Mouse (Mus musculus): Measurements from ENCODE around the gene Rpl13a.
A peak's percentile ranks its signal among the peaks of the same experiment; 100 is the strongest.
"Not testable (repeated sequence)": the region's sequence is repeated elsewhere in the genome, so short reads cannot be mapped to it uniquely, and the experiment has no call there.

Rpl13a gene

DNA sequence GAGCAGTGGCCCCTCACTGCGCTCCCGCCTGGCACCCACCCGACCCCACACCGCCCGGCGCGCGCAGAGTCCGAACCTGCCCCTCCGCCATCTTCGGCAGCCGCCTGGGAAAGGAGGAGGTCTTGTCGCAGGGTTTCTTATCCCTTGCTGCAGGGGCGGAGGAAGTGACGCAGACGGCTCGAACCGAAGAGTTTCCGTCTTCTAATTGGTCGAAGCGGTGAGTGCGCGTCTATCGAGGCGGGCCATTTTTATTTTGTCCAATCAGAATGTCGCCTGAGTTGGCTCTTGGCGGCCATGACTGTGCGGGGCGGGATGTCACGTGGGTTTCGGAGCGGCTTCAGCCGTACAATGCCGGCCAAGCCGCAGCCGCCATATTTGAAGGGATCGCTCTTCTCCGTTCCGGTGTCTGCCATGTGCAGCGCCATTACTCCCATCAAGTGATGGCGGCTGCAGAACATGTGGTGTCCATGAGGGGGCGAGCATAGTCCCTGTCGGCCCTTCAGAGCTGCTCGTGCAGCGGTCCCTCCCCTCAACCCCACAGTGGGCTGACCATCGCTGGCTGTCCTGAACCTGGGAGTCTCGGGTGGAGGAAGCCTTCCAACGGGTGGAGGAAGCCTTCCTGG lies at the start of gene Rpl13a:
Gene Rpl13a, minus strand, starts transcription at position 138 of the 623 bp plus-strand sequence.
- peak; percentile 100 for DNase-seq (ENCODE audit: low spot score)

DNA sequence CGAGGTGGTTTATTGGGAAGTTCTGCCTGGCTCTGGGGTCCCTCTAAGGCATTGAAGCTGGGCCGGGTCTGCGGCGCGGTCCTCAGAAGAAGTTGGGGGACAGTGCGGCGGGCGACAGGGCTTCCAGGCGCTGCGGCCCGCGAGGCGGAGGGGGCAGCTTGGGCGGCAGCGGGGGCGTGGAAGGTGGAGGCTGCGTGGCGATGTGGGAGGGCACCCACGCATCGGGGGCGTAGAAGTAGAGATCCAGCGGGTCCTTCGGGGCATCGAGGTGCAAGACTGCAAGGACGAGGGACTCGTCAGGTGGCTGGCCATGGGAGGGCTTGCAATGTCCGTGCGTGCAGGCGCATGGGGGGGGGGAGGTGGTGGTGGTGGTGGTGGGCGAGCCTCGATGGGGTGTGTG lies 47.8 kb upstream of the Rpl13a start:
- DNase-seq (ENCODE audit: low spot score), result no peak

DNA sequence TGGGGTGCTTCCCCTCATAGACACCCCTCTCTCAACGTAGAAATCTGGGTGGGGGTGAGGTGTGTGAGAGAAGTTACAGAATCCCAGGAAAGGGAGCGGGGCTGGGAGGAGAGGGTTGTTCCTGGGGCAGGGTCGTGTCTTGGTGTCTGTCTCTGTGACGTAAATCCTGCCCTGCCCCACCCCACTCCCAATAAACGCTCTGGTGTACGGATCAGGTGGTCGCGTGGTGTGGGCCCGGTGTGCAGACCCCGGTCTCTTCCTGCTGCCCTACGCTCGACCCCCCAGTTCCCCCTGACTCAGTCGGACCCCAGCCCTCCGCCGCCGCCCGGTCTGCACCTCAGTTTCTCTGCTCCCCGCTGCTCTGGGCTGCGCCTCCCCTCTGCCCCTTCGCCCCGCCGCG lies 47.4 kb upstream of the Rpl13a start:
- DNase-seq (ENCODE audit: low spot score), result no peak

DNA sequence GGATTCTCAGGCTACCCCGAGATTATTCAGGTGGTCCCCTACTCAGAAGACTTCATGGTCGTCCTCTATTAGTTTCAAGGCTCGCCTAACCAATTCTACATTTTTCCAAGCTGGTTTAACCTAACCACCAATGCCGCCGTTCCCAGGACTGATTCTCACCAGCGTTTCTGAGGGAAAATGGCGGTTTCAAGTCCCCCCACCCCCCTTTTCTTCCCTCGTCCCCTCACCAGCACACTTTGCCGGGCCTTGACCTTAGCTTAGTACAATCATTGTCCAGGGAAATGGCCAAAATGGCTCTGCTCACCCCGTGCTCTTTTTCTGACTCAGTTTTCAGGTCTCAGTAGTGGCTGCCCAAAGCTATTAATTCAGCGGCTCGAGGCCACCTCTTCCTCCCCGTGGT lies 46.8 kb upstream of the Rpl13a start:
- DNase-seq (ENCODE audit: low spot score), result no peak

DNA sequence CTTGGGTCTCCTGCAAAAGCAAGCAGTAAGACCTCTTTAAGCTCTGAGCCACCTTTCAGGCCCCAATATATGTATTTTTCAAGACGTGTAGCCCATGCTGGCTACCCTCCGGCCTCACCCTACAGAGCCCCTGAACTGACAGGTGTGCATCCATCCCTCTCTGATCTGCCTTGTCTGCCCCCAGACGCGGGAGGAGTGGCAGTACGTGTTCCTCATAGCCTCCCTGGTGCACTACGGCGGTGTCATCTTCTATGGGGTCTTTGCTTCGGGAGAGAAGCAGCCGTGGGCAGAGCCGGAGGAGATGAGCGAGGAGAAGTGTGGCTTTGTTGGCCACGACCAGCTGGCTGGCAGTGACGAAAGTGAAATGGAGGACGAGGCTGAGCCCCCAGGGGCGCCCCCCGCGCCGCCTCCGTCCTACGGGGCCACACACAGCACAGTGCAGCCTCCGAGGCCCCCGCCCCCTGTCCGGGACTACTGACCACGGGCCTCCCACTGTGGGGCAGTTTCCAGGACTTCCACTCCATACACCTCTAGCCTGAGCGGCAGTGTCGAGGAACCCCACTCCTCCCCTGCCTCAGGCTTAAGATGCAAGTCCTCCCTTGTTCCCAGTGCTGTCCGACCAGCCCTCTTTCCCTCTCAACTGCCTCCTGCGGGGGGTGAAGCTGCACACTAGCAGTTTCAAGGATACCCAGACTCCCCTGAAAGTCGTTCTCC lies 46.2 kb upstream of the Rpl13a start:
- DNase-seq (ENCODE audit: low spot score), result peak; percentile 57

DNA sequence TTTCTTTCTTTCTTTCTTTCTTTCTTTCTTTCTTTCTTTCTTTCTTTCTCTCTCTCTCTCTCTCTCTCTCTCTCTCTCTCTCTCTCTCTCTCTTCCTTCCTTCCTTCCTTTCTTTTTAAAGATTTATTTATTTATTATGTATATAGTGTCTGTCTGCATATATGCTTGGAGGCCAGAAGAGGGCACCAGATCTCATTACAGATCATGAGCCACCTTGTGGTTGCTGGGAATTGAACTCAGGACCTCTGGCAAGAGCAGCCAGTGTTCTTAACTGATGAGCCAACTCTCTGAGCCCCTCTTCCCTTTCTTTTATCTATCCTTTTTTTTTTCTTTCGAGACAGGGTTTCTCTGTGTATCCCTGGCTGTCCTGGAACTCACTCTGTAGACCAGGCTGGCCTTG lies 45.2 kb upstream of the Rpl13a start:
- DNase-seq (ENCODE audit: low spot score), result not testable (repeated sequence)

DNA sequence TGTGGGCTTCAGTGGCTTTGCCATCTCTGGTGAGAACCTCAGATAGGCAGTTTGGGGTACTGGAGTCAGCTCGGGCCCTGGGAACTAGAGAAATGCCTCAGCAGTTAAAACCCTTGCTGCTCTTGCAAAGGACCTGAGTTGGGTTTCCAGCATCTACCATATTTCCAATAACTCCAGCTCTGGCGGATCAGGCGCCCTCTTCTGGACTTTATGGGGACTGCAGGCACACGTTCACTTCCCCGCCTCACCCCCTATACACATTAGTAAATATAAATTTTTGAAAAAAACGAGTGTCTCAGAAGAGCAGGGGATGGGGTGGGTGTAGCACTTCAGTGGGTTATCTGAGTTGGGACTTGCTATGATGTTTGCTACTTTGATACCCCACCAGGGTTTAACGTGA lies 44.4 kb upstream of the Rpl13a start:
- no peak for DNase-seq (ENCODE audit: low spot score)

DNA sequence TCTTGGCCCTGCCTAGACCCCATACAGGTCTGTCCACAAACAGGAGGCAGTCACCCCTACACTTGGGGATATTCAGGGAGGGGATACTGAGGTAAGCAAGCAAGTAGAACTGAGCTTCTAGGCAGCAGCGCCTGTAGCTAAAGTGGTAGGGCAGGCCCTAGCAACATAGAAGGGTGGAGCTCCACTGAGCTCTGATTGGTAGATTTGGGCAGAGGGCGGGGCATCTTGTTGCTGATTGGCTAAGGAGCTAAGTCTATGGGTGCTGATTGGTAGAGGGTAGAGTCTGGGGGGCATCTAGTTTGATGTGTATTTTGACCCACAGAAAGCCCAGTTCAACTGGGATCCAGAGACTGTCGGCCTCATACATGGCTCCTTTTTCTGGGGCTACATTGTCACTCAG lies 40.9 kb upstream of the Rpl13a start:
- no peak for DNase-seq (ENCODE audit: low spot score)

DNA sequence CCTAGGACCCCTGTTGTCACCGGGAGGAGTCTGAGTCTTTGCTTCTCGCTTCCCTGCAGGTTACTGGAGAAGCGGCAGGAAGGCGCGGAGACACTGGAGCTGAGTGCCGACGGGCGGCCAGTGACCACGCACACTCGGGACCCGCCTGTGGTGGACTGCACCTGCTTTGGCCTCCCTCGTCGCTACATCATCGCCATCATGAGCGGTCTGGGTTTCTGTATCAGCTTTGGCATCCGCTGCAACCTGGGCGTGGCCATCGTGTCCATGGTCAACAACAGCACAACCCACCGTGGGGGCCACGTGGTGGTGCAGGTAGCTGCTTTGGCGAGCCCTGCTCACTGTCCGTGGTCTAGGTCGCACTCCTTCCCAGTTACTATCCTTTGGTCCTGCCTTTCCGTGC lies 40.1 kb upstream of the Rpl13a start:
- DNase-seq (ENCODE audit: low spot score), result no peak

DNA sequence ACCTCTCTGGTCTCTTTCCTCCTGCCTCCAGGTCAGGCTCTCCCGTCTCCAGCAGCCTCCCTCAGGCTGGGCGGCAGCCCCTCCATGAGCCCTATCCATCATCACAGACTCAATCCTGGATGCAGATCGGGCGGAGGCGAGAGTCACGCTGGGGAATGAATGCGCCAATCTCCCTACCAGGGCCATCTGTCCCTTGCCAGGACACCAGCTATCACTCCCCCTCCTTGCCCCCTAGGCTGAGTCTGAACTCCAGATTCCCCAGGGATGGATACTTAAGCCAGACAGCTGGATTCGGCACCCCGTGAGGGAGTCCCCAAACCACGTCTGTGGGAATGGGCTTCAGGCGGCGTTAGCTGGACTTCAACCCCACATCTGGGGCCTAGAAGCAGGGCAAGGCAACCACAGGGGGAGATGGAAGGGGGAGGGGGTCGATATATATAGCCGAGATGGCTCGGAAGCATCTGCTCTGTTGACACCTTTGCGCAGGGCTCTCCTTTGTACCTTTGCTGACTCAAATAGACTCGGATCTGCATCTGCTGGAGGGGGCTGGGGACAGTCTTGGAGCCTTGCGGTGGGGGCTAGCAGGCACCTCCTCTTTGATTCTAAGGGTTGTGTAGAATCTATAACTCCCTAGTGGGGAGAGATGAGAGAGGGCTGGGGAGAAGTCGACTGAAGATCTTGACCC lies 39.3 kb upstream of the Rpl13a start:
- no peak for DNase-seq (ENCODE audit: low spot score)

DNA sequence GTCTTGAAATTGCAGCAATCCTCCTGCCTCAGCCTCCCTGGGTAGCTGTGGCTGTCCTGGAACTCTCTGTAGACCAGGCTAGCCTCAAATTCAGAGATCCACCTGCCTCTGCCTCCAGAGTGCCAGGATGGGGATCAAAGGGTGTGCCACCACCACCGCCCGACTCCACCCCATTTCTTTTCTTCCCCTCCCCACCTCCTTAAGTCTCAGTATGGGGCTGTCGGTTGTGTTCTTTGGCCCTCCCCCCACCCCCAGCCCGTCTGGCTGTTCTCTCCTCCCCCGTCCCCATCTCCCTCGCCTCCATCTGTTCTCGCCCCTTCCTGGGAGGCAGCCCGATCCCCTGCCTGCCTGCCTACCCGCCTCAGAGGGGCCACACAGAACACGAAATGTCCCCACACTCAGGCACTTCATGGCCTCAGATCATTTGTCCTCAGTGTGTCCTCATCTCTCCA lies 38.4 kb upstream of the Rpl13a start:
- DNase-seq (ENCODE audit: low spot score), result no peak

DNA sequence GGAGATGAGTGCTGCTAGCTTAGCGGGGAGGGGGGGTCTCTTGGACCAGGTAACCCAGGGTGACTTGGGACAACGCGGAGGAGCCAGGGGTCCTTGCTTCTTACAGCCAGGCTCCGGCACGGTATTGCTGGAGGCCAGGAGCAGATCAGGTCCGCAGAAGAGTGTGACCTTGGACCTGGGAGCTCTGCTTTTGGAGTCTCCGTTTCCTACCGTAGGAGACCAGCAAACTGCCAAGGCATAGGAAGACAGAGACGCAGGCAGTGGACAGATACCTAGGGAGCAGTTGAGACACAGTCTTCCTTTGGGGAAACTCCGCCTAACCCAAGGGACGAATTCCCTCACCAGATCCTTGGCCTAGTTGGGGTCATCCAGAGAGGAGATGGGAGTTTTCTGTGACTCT lies 37.1 kb upstream of the Rpl13a start:
- no peak for DNase-seq (ENCODE audit: low spot score)

DNA sequence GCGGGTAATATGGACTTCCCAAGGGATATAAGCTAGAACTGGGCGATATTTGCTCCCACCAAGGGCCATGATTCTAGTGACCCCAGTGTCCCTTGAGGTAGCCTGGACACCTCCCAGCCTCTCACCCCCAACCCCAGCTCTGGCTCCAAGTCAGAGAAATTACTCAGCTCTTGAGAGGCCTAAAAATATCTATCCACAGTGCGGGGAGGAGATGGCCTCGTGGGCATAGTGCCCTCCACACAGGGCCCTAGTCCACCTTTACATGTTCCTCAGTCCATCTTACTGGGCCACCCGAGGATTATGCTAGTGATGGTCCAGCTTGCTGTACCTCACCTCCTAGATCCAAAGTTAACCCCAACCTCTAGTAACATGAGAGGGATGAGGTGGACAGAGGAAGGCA lies 36.3 kb upstream of the Rpl13a start:
- no peak for DNase-seq (ENCODE audit: low spot score)

DNA sequence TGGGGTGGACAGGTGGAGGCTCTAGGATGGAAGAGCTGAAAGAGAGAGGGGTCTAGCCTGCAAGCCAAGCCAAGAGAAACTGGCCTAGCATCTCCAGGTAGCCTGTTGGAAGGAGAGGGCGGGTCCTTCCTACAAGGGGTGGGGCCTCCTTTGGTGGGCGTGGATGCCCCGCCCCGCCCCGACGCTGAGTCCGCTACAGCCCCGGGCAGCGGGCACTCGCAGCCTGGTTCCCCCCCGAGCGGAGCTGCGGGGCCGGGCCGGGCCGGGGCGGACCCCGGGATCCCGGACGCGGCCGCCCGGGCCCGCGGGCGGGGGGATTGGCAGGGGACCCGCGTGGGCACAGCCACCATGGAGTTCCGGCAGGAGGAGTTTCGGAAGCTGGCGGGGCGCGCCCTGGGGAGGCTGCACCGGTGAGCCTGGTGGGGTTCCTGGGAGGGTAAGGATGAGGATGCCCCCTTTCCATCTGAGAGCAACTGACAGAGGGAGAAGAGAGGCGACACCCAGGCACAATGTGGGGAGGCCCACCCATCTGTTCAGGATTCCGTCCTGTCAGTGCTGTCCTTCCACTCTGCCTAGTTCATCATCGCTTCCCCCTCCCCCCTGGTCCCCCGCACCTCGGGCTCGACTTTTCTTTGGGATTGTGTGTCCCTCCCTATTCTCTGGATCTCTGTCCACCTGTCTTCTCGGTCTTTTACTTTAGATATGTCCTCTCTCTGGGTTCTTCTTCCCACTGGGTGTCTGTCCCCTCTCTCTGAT lies 35.4 kb upstream of the Rpl13a start, which contains the start of gene Slc17a7:
Gene Slc17a7, plus strand, starts transcription at position 215 of the 756 bp plus-strand sequence.
- DNase-seq (ENCODE audit: low spot score), result peak; percentile 60

DNA sequence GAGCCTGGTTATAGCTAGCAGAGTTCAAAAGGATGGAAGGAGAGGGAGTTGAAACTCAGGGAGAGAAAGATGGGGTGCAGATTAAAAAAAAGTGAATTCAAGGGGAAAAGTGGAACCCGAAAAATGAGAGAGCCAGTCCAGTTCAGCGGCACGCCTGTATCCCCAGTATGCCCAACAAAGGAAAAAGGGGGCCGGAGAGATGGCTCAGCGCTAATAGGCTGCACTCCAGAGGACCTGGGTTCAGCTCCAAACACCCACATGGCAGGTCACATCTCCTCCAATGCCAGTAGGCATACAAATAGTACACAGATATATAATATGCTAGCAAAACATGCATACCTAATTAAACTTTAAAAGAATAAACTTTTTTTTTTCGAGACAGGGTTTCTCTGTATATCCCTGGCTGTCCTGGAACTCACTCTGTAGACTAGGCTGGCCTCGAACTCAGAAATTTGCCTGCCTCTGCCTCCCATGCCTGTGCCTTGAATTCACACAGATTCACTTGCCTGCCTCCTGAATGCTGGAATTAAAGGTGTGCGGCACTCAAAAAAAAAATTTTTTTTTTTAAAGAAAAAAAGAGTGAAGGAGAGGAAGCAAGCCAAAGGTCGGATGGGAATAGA lies 34.5 kb upstream of the Rpl13a start:
- no peak for DNase-seq (ENCODE audit: low spot score)

DNA sequence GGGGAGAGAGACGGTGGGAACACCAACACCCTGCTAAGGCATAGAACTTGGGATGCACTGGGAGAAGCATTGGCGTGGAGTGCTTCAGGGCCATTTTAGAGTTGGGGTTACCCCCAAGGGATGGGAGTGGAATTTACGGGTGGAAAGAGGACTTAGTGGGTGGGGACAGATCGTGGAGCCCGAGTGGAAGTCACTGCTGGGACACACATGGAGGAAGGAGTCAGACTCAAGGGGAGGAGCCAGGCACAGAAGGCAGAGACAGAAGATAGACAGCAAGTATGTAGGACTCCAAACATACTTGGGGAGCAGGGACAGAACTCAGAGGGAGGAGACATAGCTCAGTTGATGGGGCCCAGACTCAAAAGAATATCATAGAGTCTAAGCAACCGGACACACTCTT lies 34.0 kb upstream of the Rpl13a start:
- DNase-seq (ENCODE audit: low spot score), result no peak

DNA sequence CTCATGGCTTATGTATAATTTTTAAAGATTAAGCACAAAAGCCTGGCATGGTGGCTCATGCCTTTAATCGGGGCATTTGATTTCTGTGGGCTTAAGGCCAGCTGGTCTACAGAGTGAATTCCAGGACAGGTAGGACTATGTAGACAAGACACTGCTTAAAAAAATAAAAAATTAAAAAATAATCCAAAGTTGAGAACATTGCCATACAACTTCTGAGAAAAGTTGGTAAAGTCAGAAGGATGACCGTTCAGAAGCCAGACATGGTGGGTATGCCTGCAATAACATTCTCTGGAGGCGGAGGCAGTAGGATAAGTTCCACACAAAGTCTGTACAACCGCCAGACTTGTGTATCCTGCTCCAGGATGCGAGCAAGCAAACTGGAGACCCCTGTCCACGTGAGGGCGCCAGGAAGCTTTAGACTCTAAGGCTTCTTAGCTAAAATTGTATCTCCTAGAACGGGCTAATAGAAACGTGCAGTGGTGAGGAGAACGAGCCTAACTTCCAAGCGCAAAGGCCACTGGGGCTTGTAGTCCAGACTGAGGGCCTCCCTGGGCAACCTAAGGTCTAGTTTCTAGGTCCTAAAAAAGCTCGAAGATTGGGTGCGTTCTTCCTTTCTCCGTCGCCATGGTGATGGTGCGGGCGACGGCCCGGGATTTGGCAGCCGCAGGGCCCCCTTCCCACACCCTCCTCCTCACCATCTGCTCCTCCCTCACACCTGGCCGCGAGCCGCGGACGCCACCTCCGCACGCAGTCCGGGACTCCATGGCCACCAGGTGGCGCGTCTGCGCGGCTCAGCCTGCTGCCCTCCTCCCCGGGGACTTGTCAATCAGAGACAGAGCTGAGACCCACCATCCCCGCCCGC lies 33.3 kb upstream of the Rpl13a start:
- DNase-seq (ENCODE audit: low spot score), result peak; percentile 94

DNA sequence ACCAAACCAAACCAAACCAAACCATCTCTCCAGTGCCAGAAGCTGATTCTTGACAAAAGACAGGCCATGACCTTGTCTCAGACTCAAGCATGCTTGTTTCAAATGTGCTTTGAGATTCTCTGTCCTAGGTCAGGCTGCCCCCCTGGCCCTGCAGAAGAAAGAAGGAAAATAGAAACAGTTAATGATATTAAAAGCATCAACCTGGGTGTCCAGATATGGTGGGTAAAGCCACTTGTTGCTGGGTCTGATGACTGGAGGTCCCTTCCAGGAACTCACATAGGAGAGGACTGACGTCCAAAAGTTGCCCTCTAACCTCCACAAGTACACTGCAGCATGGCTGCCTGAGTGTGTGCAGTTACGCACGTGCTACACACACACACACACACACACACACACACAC lies 32.3 kb upstream of the Rpl13a start:
- no peak for DNase-seq (ENCODE audit: low spot score)

DNA sequence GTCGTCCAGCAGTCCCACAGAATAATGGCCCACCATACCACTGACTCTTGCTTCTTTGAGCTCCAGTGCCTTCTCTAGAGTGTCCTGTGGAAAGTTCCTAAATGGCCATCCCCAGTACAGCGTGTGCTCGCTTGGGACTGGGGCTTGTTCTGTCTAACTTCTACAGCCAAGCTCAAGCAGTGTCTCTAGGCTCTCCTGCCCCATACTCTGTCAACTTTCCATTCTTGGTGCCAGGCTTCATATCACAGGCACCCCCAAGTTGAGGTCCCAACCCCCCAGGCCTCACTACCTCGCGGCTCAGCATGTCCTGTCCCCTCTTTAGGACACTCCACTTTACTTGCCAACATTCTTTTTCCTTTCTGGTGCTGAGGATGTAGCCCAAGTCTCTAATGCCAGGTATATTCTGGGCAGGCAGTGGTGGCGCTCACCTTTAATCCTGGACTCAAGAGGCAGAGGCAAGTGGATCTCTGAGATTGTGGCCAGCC lies 31.8 kb upstream of the Rpl13a start:
- no peak for DNase-seq (ENCODE audit: low spot score)

DNA sequence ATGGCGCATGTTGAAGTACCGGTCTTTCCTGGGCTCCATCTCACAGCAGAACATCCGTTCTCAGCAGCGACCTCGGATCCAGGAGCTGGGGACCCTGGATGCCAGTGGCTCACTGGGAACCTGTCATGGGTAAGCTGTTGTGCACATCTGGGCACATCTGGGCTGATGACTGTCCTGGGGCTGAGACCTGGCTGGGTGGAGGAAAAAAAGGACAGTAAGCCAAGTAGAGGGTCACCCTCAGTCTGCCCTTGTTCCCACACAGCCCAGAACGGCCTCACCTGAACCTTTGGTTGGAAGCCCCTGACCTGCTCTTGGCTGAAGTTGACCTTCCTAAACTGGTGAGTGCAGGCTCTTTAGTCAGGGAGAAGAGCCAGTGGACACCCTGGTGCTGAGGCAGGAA lies 30.4 kb upstream of the Rpl13a start:
- DNase-seq (ENCODE audit: low spot score), result no peak

DNA sequence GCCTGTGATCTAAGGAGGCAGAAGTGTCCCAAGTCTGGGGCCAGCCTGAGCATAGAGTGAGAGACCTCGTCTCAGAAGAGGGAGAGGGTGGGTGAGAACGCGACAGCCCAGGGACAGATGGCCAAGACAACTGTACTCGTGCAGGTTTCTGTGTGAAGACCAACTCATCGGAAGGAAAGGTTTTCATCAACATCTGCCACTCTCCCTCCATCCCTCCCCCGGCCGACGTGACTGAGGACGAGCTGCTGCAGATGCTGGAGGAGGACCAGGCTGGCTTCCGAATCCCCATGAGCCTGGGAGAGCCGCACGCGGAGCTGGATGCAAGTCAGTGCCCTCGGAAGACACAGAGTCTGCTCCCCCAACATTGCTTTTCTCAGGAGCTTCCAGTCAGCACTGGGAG lies 28.9 kb upstream of the Rpl13a start:
- no peak for DNase-seq (ENCODE audit: low spot score)

Measured in retina, embryonic 14.5 days (tissue).